Mouse (Mus musculus) hindlimb bud, embryonic 11.5 days (tissue): ENCODE measurements around the gene Cntn5.

Source experiments
- DNase-seq: peaks from one replicate; pipeline ENCODE4 v3.0.0-alpha.2; 2012; ENCODE audit warnings: low read depth, low spot score; ENCODE audit errors: extremely low spot score

Cntn5 gene

GRCm38 (mm10) chr9:10457900-10458299 is 446.7 kb downstream of the Cntn5 start:
- no peak for DNase-seq

DNA sequence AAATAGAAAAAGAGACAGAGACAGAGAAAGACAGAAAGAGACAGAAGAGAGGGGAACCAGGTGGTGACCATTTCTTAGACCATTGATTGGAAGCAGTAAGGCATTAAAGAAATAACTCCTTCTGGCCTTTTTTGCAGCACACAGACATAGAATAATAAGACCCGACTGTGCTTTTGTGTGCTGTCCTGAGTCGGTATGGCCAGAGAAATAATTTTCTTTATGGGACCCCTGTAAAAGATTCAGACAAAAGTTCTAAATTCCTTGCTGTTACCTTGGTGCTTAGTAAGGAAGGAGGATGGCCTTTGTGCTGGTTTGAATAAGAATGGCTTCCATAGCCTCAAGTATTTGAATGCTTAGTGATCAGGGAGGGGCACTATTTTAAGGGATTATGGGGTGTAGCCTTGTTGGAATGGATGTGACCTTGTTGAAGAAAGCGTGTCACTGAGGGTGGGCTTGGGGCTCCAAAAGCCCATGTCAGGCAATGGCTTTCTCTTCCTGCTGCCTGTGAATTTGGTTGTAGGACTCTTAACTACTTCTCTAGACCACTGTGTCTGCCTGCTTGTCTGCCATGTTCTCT is 455.5 kb downstream of the Cntn5 start:
- no peak for DNase-seq

DNA sequence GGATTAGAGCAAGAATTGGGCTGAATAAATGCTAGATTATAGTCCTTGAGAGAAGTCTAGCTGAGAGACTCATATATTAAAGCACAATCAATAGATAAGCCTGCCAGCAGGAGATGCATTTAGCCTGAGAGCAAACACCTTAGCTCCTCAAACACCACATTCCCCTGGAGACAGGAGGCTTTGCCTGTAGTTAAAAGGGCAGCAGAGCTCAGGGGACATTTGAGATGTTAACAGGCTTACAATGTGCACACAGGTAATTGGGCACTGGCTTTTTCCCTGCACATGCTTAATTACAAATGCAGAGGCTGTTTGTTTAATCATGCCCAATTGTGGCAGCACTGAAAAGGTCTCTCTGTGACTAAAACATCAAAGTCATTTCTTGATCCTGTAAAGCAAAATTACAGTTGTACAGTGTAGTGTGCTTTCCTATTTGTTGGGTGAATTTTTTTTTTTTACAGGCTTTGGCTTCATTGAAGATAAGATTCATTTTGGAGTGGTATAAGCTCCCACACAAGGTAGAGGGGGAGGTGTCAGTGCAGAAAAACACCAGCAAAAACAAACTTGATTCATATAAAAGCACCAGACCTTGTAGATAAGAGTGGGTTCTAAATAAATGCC is 457.2 kb downstream of the Cntn5 start:
- DNase-seq: no peak

- DNase-seq: no peak
These were observed 492.5 kb downstream of the Cntn5 start for GRCm38 (mm10) chr9:10412075-10412474.

- no peak for DNase-seq
These were observed 504.5 kb downstream of the Cntn5 start for GRCm38 (mm10) chr9:10400099-10400498.

GRCm38 (mm10) chr9:10389863-10390262 is 514.7 kb downstream of the Cntn5 start:
- DNase-seq: no peak

DNA sequence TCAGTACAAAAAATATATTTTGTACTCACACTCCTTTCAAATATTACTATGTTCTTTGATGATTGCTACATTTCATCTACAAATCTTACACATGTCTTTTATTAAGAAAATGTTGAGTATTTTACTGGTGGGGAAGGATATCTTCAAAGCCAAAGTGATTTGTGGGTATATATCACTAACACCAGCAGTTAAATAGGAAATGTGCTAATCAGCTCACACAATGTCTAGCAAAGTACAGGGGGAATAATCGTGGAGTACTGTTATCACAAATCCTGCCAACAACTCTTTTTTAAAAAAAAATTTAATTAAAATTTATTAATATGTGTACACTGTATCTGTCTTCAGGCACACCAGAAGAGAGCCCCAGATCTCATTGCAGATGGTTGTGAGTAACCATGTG is 520.1 kb downstream of the Cntn5 start:
- DNase-seq: no peak

GRCm38 (mm10) chr9:10383140-10383539 is 521.4 kb downstream of the Cntn5 start:
- no peak for DNase-seq

DNA sequence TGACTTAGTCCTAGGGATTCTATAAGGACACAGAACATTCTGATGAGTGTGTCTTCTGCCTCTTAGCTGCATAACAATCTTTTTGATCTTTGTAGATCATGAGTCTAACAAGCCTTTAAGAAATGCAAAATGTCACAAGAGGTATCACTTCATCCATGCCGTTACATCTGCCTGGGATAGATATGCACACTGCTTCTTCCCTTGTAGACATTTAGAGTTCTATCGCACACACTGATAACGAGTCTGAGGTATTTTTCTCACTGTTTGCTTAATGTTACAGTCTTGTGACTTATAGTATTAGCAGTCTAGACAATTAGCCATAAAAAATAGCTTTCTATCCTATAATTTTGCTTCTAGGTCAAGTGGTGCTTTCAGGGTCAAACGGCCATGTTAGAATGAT is 522.9 kb downstream of the Cntn5 start:
- DNase-seq: no peak

- no peak for DNase-seq
These were observed 528.3 kb downstream of the Cntn5 start for GRCm38 (mm10) chr9:10376261-10376660.

DNA sequence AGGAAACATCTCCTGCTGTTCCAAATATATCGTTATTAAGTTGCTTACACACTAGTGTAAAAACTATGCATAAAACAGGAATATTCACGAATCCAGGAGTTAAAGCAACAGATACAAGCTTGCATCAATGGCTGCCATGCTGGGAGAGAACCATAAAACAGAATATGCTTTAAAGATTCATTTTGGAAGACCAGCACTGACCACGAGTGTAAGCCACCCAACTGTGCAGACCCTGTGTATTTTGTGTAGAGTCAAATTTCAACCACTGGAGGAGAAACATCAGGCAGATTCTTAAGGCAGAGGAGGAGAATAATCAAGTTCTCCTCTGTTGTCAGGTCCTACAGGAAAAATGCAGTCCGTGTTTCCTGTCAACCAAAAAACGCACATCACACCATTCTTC is 535.6 kb downstream of the Cntn5 start:
- no peak for DNase-seq

- DNase-seq: no peak
These were observed 536.2 kb downstream of the Cntn5 start for GRCm38 (mm10) chr9:10368410-10368809.

GRCm38 (mm10) chr9:10366246-10366955 is 538.2 kb downstream of the Cntn5 start:
- DNase-seq: no peak

GRCm38 (mm10) chr9:10350909-10351655 is 553.5 kb downstream of the Cntn5 start:
- DNase-seq: no peak

- DNase-seq: no peak
These were observed 555.8 kb downstream of the Cntn5 start for GRCm38 (mm10) chr9:10348741-10349140.

GRCm38 (mm10) chr9:10348222-10348621 is 556.4 kb downstream of the Cntn5 start:
- no peak for DNase-seq

DNA sequence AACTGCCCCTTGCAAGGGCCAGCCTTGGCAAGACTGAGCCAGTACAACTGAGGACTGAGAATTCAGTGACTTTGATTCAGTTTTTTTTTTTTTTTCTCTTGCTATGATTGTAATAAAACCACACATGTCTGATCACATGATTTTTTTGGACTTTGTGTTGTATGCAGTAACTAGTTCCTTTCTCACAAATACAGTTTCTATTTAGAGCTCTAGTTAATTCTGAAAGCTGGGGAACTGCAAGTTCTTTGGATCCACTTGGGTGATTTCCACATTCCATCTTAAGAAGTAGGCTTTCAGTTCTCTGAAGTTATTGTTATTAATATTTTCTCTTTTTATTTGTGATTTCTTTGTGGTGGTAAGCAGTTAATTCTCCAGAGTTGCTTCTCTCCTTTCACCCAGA is 563.8 kb downstream of the Cntn5 start:
- no peak for DNase-seq

- DNase-seq: no peak
These were observed 564.9 kb downstream of the Cntn5 start for GRCm38 (mm10) chr9:10339716-10340115.

GRCm38 (mm10) chr9:10324697-10325368 is 579.7 kb downstream of the Cntn5 start:
- peak; percentile 28 for DNase-seq

DNA sequence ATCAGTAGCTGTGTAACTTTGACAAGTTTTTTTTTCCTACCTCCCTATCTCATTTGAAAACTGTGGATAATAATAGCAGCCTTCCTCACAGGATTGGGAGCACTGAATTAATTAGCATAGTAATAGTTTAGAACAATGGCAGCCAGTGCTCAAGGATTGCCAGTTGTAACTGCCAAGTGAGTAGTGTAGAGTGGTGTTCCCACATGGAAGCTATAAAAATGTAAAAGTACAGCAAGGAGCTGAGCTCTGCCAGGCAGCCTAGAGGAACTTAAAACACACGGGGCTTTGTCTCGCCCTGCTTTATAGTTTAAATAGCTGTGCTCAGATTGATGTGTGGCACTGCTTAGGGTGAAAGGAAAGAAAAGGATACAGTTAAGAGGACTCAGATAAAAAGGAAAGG is 635.2 kb downstream of the Cntn5 start:
- DNase-seq: peak; percentile 12

DNA sequence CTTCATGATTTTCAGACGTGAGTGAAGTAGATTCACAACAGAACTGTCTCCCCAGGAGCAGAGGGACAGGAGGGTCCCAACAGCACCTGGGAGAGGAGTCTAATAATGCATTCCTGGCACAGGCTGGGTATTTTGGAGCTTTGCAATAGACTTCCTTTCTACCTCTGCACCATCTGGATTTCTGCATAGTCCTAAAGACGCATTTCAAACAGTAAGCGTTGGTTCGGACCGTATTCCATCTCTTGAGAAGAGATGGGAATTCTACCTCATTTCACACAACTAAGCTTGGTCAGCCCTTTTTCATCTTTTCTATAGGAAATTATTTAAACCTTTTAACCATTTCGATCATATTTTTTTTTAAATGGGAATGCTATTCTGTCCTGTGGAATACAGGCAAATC is 635.7 kb downstream of the Cntn5 start:
- no peak for DNase-seq
